Mouse (Mus musculus): ENCODE measurements around the gene Olfr898. TPM values are rescaled to one million over a fixed set of nuclear protein-coding genes. Genes with fewer than 3 reads are reported as not detected.

Olfr898 gene
- total RNA-seq (2023): not detected in 4 replicates

GRCm38 (mm10) chr9:38348111-38348510 is at the start of gene Olfr898:
Olfr898 (plus strand) TSS chr9:38348411.

GRCm38 (mm10) chr9:38328760-38329159 is 19.5 kb upstream of the Olfr898 start, which contains the start of gene Olfr25:
Olfr25 (plus strand) TSS chr9:38329060.

GRCm38 (mm10) chr9:38366596-38366995 is 18.4 kb downstream of the Olfr898 start, which contains the start of gene Olfr250:
Olfr250 (plus strand) TSS chr9:38366896.

GRCm38 (mm10) chr9:38376786-38377185 is 28.6 kb downstream of the Olfr898 start, which contains the start of gene Olfr251:
Olfr251 (plus strand) TSS chr9:38377086.

GRCm38 (mm10) chr9:38401398-38401797 is 53.2 kb downstream of the Olfr898 start, which contains the start of gene Olfr147:
Olfr147 (plus strand) TSS chr9:38401698.

Other genes starting within 250 kb of the Olfr898 start
- gene Olfr888, start 240.3 kb upstream of the Olfr898 start, total RNA-seq (2023): not detected in 4 replicates
- gene Olfr889, start 233.2 kb upstream of the Olfr898 start, total RNA-seq (2023): 0.09 to 0.19 TPM in 2 of 4 replicates, not detected in the others
- gene Olfr890, start 205.9 kb upstream of the Olfr898 start, total RNA-seq (2023): not detected in 4 replicates
- gene Olfr891, start 167.6 kb upstream of the Olfr898 start, total RNA-seq (2023): not detected in 4 replicates
- not detected in 4 replicates for gene Olfr893, start 140.0 kb upstream of the Olfr898 start, total RNA-seq (2023)
- gene Olfr894, start 130.4 kb upstream of the Olfr898 start, total RNA-seq (2023): not detected in 4 replicates
- gene Olfr143, start 95.6 kb upstream of the Olfr898 start, total RNA-seq (2023): not detected in 4 replicates
- gene Olfr895, start 80.6 kb upstream of the Olfr898 start, total RNA-seq (2023): not detected in 4 replicates
- gene Olfr896-ps1, start 57.3 kb upstream of the Olfr898 start, total RNA-seq (2023): not detected in 4 replicates
- not detected in 4 replicates for gene Olfr25, start 19.4 kb upstream of the Olfr898 start, total RNA-seq (2023)
- gene Olfr250, start 18.5 kb downstream of the Olfr898 start, total RNA-seq (2023): not detected in 4 replicates
- gene Olfr251, start 28.7 kb downstream of the Olfr898 start, total RNA-seq (2023): not detected in 4 replicates
- not detected in 4 replicates for gene Olfr147, start 53.3 kb downstream of the Olfr898 start, total RNA-seq (2023)
- gene Olfr901, start 81.0 kb downstream of the Olfr898 start, total RNA-seq (2023): not detected in 4 replicates
- gene Olfr902, start 99.2 kb downstream of the Olfr898 start, total RNA-seq (2023): not detected in 4 replicates
- not detected in 4 replicates for gene Olfr904, start 114.7 kb downstream of the Olfr898 start, total RNA-seq (2023)
- gene Olfr905, start 122.7 kb downstream of the Olfr898 start, total RNA-seq (2023): 0.18 TPM in 1 of 4 replicates, not detected in the others
- not detected in 4 replicates for gene Olfr906, start 138.7 kb downstream of the Olfr898 start, total RNA-seq (2023)
- gene Olfr907, start 147.4 kb downstream of the Olfr898 start, total RNA-seq (2023): not detected in 4 replicates
- gene Olfr911-ps1, start 173.2 kb downstream of the Olfr898 start, total RNA-seq (2023): not detected in 4 replicates
- not detected in 4 replicates for gene Olfr910, start 189.4 kb downstream of the Olfr898 start, total RNA-seq (2023)
- not detected in 4 replicates for gene Olfr912, start 231.8 kb downstream of the Olfr898 start, total RNA-seq (2023)
- gene Olfr913, start 244.3 kb downstream of the Olfr898 start, total RNA-seq (2023): not detected in 4 replicates